Mouse (Mus musculus): ENCODE measurements at regions not wholly inside any gene's neighbourhood (a gene's known extent, or its start where the extent isn't known, plus 50 kb on each side); places are given as distances from the start of the nearest gene placed in this dataset.

DNA sequence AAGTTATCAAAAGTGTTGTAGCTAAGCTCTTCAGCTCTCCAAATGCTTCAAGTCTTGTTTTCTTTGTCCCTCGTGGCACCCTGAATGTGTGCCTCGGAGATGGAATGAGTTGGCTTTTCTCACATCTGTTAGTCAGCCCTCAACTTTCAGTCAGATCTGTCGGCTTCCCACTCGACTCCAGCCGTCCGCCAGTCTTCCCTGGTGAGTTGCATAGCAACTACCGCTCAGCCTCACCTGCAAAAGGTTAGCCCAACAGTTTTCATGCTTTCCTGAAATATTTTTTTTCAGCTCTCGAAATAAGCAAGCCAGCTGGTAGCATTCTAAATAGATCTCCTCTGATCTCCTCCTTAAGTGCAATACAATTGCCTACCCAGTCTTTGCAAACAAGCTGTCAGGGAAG, 601.2 kb downstream of the Dok5 start:
- Histone ChIP-seq H3K27ac (ENCODE audit: insufficient read depth, low read depth, low read length) (no peak overlapping the region), H3K27me3 (ENCODE audit: control insufficient read depth, insufficient read depth, low read length) (no peaks in the 10 kb centered on the region), H3K4me1 (ENCODE audit: control insufficient read depth, insufficient read depth, insufficient read length, low read length) (no peaks in the 10 kb centered on the region), H3K36me3 (ENCODE audit: control insufficient read depth, insufficient read depth, low read length) (no peaks in the 10 kb centered on the region), H3K4me3 (ENCODE audit: low read depth, low read length) (no peak overlapping the region)
- TF ChIP-seq POLR2A (IDR thresholded peaks at IDR 0.05; ENCODE audit: low read depth, low read length) (no peak), CTCF (IDR thresholded peaks at IDR 0.05; ENCODE audit: extremely low read depth, insufficient read length, insufficient replicate concordance, low read depth, low read length) (no peak)
- WGBS: 87% methylated on average over 8 of the region's 8 CpGs

DNA sequence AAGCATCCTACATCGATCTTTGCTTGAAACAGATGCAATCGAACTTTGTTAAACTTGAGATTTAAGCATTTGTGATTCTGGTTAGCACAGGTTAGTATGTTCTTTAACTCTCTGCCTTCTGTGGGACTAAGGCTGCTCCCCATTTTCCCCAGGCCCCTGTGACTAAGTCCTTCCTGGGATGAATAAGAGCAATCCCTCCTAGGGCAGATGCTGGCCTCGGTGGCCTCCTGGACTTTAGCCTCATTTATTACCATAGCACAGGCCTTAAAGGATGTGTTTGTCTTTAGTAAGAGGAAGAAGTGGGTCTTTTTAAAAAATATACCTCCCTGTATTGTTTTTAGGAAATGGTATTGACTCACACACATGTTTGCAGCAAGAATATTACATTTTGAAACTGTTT, 599.9 kb downstream of the Dok5 start:
- Histone ChIP-seq H3K27me3 (ENCODE audit: control insufficient read depth, insufficient read depth, low read length) (no peaks in the 10 kb centered on the region), H3K4me1 (ENCODE audit: control insufficient read depth, insufficient read depth, insufficient read length, low read length) (no peaks in the 10 kb centered on the region), H3K36me3 (ENCODE audit: control insufficient read depth, insufficient read depth, low read length) (no peaks in the 10 kb centered on the region), H3K27ac (ENCODE audit: insufficient read depth, low read depth, low read length) (no peak overlapping the region), H3K4me3 (ENCODE audit: low read depth, low read length) (no peak overlapping the region)
- TF ChIP-seq POLR2A (IDR thresholded peaks at IDR 0.05; ENCODE audit: low read depth, low read length) (no peak), CTCF (IDR thresholded peaks at IDR 0.05; ENCODE audit: extremely low read depth, insufficient read length, insufficient replicate concordance, low read depth, low read length) (no peak)
- WGBS: 74% methylated on average over 3 of the region's 3 CpGs

DNA sequence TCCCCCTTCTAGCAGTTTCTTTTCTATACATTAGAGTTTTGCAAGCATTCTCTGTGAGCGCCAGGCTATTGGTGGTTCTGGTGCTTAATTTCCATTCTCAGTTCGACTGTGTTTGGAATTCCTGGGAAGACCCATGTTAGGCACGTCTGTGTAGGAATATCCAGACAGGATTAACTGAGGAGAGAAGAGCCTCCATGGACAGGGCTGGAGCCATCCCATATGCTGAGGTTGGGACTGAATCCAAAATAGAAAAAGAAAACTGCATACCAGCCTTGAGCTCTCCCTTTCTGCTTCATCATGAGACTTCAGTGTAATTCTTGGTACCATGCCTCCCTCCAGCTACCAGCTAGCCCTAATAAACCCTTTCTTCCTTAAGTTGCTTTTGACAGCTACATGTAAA, 595.3 kb downstream of the Dok5 start:
- Histone ChIP-seq H3K36me3 (ENCODE audit: control insufficient read depth, insufficient read depth, low read length) (no peaks in the 10 kb centered on the region), H3K27ac (ENCODE audit: insufficient read depth, low read depth, low read length) (no peak overlapping the region), H3K4me3 (ENCODE audit: low read depth, low read length) (no peak overlapping the region), H3K4me1 (ENCODE audit: control insufficient read depth, insufficient read depth, insufficient read length, low read length) (no peaks in the 10 kb centered on the region), H3K27me3 (ENCODE audit: control insufficient read depth, insufficient read depth, low read length) (no peaks in the 10 kb centered on the region)
- TF ChIP-seq POLR2A (IDR thresholded peaks at IDR 0.05; ENCODE audit: low read depth, low read length) (no peak), CTCF (IDR thresholded peaks at IDR 0.05; ENCODE audit: extremely low read depth, insufficient read length, insufficient replicate concordance, low read depth, low read length) (no peak)
- 66% methylated on average over 3 of the region's 3 CpGs for WGBS

DNA sequence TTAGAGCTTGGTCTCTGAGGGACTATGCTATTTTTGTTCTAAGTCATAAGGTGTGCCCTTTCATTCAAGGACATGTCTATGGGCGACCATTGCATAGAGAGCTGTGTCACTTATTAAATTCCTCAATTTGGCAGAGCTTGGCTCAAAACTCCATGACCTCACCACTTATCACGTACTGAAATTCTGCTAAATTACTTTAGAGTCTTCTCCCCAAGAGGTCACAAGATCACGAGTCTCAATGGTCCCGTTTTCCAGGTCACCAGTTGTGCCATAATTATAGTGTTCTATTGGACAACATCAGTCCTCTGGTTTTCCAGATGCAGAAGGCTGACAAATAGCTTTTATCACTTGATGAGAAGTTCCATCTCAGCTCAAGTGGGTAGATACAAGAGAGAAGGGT, 576.9 kb downstream of the Dok5 start:
- Histone ChIP-seq H3K27me3 (ENCODE audit: control insufficient read depth, insufficient read depth, low read length) (no peaks in the 10 kb centered on the region), H3K4me3 (ENCODE audit: low read depth, low read length) (no peak overlapping the region), H3K27ac (ENCODE audit: insufficient read depth, low read depth, low read length) (no peak overlapping the region), H3K4me1 (ENCODE audit: control insufficient read depth, insufficient read depth, insufficient read length, low read length) (no peaks in the 10 kb centered on the region), H3K36me3 (ENCODE audit: control insufficient read depth, insufficient read depth, low read length) (no peaks in the 10 kb centered on the region)
- 78% methylated on average over 4 of the region's 4 CpGs for WGBS
- no peak for TF ChIP-seq POLR2A (IDR thresholded peaks at IDR 0.05; ENCODE audit: low read depth, low read length)
- no peak for TF ChIP-seq CTCF (IDR thresholded peaks at IDR 0.05; ENCODE audit: extremely low read depth, insufficient read length, insufficient replicate concordance, low read depth, low read length)

DNA sequence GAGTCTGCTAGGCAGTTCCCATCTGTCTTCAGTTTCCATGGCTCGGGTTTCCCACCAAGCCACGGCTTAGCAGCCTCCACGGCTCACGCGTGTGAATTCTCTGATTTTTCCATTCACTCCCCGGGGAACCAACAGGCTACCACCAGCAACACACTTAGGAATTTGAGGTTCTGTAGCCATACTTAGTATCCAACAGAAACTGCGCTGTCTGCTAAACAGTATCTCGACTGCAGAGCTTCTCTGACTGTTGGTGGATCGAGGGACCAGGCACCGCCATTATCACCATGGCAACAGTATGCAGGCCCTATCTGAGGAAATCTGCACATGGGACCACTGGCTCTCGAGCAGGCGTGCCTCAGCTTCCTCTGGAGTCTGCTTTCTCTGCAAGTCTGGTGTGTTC, 574.4 kb downstream of the Dok5 start:
- Histone ChIP-seq H3K27ac (ENCODE audit: insufficient read depth, low read depth, low read length) (no peak overlapping the region), H3K27me3 (ENCODE audit: control insufficient read depth, insufficient read depth, low read length) (no peaks in the 10 kb centered on the region), H3K4me1 (ENCODE audit: control insufficient read depth, insufficient read depth, insufficient read length, low read length) (no peaks in the 10 kb centered on the region), H3K4me3 (ENCODE audit: low read depth, low read length) (no peak overlapping the region), H3K36me3 (ENCODE audit: control insufficient read depth, insufficient read depth, low read length) (no peaks in the 10 kb centered on the region)
- TF ChIP-seq CTCF (IDR thresholded peaks at IDR 0.05; ENCODE audit: extremely low read depth, insufficient read length, insufficient replicate concordance, low read depth, low read length): no peak
- WGBS: 68% methylated on average over 12 of the region's 12 CpGs

DNA sequence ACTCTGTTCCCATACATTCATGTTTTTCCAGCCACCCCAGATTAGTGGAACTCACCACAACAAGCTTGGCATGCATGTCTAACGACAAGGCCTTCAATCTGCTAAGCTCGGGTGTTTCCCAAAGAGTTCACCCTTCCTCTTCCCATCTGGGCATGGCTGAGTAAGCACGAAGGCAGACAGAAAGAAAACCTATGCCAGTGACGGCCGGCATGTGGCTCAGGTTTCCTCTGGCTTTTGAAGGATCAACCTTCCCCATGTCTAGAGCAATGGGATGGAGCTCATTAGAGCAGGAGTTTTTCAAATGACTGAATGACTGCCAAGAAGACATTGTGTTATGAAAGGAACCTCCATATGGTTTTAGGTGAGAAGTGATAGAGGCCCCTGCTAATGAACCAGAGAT, 566.9 kb downstream of the Dok5 start:
- H3K4me3 ChIP-seq (ENCODE audit: low read depth, low read length): no peak overlapping the region
- 81% methylated on average over 5 of the region's 5 CpGs for WGBS
- H3K27ac ChIP-seq (ENCODE audit: insufficient read depth, low read depth, low read length): no peak overlapping the region
- no peaks in the 10 kb centered on the region for H3K4me1 ChIP-seq (ENCODE audit: control insufficient read depth, insufficient read depth, insufficient read length, low read length)
- H3K36me3 ChIP-seq (ENCODE audit: control insufficient read depth, insufficient read depth, low read length): no peaks in the 10 kb centered on the region
- TF ChIP-seq POLR2A (IDR thresholded peaks at IDR 0.05; ENCODE audit: low read depth, low read length) (no peak), CTCF (IDR thresholded peaks at IDR 0.05; ENCODE audit: extremely low read depth, insufficient read length, insufficient replicate concordance, low read depth, low read length) (no peak)
- H3K27me3 ChIP-seq (ENCODE audit: control insufficient read depth, insufficient read depth, low read length): no peaks in the 10 kb centered on the region; the same call in 1 of the 2 replicates

DNA sequence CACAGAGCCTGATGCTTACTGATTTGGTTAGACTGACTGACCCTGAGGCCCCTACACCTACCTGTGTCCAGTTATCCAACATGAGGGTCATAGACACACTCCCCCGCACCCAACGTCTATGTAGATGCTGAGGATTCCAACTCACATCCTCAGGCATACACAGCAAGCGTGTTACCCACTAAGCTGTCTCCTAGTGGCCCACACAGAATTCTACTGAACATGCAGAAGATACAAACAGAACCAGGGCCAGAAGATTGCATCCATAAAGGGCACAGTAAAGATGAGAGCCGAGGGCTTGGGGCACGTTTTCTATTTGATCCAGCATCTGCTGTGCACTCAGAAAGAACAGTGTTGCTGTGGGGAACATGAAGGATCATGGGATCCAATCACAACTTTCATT, 564.0 kb downstream of the Dok5 start:
- H3K27me3 ChIP-seq (ENCODE audit: control insufficient read depth, insufficient read depth, low read length): no peaks in the 10 kb centered on the region; the same call in 1 of the 2 replicates
- TF ChIP-seq CTCF (IDR thresholded peaks at IDR 0.05; ENCODE audit: extremely low read depth, insufficient read length, insufficient replicate concordance, low read depth, low read length): no peak
- no peak for TF ChIP-seq POLR2A (IDR thresholded peaks at IDR 0.05; ENCODE audit: low read depth, low read length)
- H3K4me1 ChIP-seq (ENCODE audit: control insufficient read depth, insufficient read depth, insufficient read length, low read length): no peaks in the 10 kb centered on the region
- no peaks in the 10 kb centered on the region for H3K36me3 ChIP-seq (ENCODE audit: control insufficient read depth, insufficient read depth, low read length)
- no peak overlapping the region for H3K27ac ChIP-seq (ENCODE audit: insufficient read depth, low read depth, low read length)
- WGBS: 75% methylated on average over 5 of the region's 5 CpGs
- no peak overlapping the region for H3K4me3 ChIP-seq (ENCODE audit: low read depth, low read length)

DNA sequence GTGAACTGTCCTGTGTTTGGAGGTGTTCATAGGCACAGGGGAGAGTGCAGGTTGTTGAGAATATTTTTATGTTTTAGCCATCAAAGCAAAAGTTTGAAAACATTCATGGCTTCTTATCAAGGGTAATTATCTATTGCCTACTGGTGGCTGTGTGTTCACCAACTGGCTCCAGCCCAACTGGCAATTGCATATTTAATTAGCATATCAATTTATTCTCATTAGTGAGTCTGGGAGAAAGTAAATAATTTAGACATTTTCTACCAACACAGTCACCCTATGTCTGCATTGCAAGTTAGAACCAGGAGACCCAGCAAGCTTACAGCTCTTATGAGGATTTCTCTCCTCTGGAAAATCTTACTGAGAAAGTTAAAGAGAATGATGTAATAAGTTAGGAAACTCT, 561.0 kb downstream of the Dok5 start:
- TF ChIP-seq CTCF (IDR thresholded peaks at IDR 0.05; ENCODE audit: extremely low read depth, insufficient read length, insufficient replicate concordance, low read depth, low read length): no peak
- no peak for TF ChIP-seq POLR2A (IDR thresholded peaks at IDR 0.05; ENCODE audit: low read depth, low read length)
- no peaks in the 10 kb centered on the region; the same call in 1 of the 2 replicates for H3K27me3 ChIP-seq (ENCODE audit: control insufficient read depth, insufficient read depth, low read length)
- H3K4me1 ChIP-seq (ENCODE audit: control insufficient read depth, insufficient read depth, insufficient read length, low read length): no peaks in the 10 kb centered on the region
- no peak overlapping the region for H3K27ac ChIP-seq (ENCODE audit: insufficient read depth, low read depth, low read length)
- no peaks in the 10 kb centered on the region for H3K36me3 ChIP-seq (ENCODE audit: control insufficient read depth, insufficient read depth, low read length)
- H3K4me3 ChIP-seq (ENCODE audit: low read depth, low read length): no peak overlapping the region
